In genomic region chr19:25434795-25435194, GRCm38 (mm10) we compare ENCODE assay signal across 23 mouse cellular contexts.
DNase-seq lines count a peak whose midpoint lies in the region; ATAC-seq and TF ChIP-seq lines count a peak whose summit lies in the region.
"Had no signal": no experiment of that assay in that cellular context is flagged by ENCODE, and none has a peak within 500 bp of the region (broad histone marks: within the 10 kb centered on the region; RNA-seq: fewer than 3 reads in every experiment).

No protein-coding gene starts in this region.

- TF ChIP-seq CTCF in gastrocnemius, adult 2 months (IDR thresholded peaks at IDR 0.05): no peak
- TF ChIP-seq CTCF in stomach, postnatal 0 days (IDR thresholded peaks at IDR 0.05; ENCODE audit: low read depth): no peak

- no peak overlapping the region for H3K4me2 ChIP-seq in heart, embryonic 13.5 days
- no peak overlapping the region for H3K4me2 ChIP-seq in stomach, embryonic 15.5 days
- H3K4me2 ChIP-seq in stomach, postnatal 0 days (replicated peaks; ENCODE audit: low read depth): no peak overlapping the region
- H3K4me2 ChIP-seq in stomach, embryonic 16.5 days (ENCODE audit: low read depth, low read length): no peak overlapping the region
- H3K4me2 ChIP-seq: forebrain, embryonic 13.5 days; hindbrain, embryonic 12.5 days; liver, embryonic 12.5 days; midbrain, embryonic 15.5 days; neural tube, embryonic 12.5 days had no signal

- no peak overlapping the region for H3K9ac ChIP-seq in heart, embryonic 13.5 days
- H3K9ac ChIP-seq in stomach, embryonic 15.5 days: no peak overlapping the region
- no peak overlapping the region for H3K9ac ChIP-seq in stomach, postnatal 0 days (ENCODE audit: low read length)
- no peak overlapping the region for H3K9ac ChIP-seq in stomach, embryonic 16.5 days (ENCODE audit: low read length)
- H3K9ac ChIP-seq: forebrain, embryonic 13.5 days; hindbrain, embryonic 12.5 days; liver, embryonic 12.5 days; midbrain, embryonic 15.5 days; neural tube, embryonic 12.5 days had no signal

- TF ChIP-seq EP300 in stomach, postnatal 0 days (optimal IDR thresholded peaks at IDR 0.05): no peak

- peaks cover 17% of the 10 kb centered on the region for H3K4me1 ChIP-seq in heart, embryonic 13.5 days
- 0 out of 2 replicates have a peak, but pooled peaks cover 4% of the 10 kb centered on the region for H3K4me1 ChIP-seq in stomach, embryonic 15.5 days
- no peaks in the 10 kb centered on the region for H3K4me1 ChIP-seq in stomach, postnatal 0 days (replicated peaks; ENCODE audit: control insufficient read depth, insufficient read depth)
- peaks cover 6% of the 10 kb centered on the region; the same call in 1 of the 2 replicates for H3K4me1 ChIP-seq in stomach, embryonic 16.5 days (ENCODE audit: control insufficient read depth, insufficient read depth, low read length)
- H3K4me1 ChIP-seq: forebrain, embryonic 13.5 days; midbrain, embryonic 15.5 days had no signal

- DNase-seq in gastrocnemius, adult 2 months: no peak
- DNase-seq in gastrocnemius, postnatal 36 days: no peak
- no peak for DNase-seq in heart, adult 8-10 months (ENCODE audit: low spot score)
- no peak for DNase-seq in stomach, postnatal 0 days (ENCODE audit: low spot score)
- DNase-seq in thymus, postnatal 25 days: no peak
- DNase-seq: adrenal gland, adult 8-10 months; cerebellum, adult 2 months; kidney, postnatal 10 days; lung, adult 18-20 months; lung, postnatal 36 days; right cerebral cortex, postnatal 14 days; spleen, adult 18-20 months; thymus, postnatal 36 days had no signal

- H3K36me3 ChIP-seq in heart, embryonic 13.5 days: peaks cover 67% of the 10 kb centered on the region
- peaks cover 13% of the 10 kb centered on the region for H3K36me3 ChIP-seq in stomach, embryonic 15.5 days
- H3K36me3 ChIP-seq in stomach, postnatal 0 days (ENCODE audit: control insufficient read depth, insufficient read depth, low read length): peaks cover 23% of the 10 kb centered on the region
- peaks cover 18% of the 10 kb centered on the region for H3K36me3 ChIP-seq in stomach, embryonic 16.5 days (ENCODE audit: control insufficient read depth, insufficient read depth, low read length)
- H3K36me3 ChIP-seq: midbrain, embryonic 15.5 days had no signal

- no peaks in the 10 kb centered on the region for H3K27me3 ChIP-seq in heart, embryonic 13.5 days (replicated peaks)
- no peaks in the 10 kb centered on the region for H3K27me3 ChIP-seq in stomach, embryonic 15.5 days (replicated peaks)
- no peaks in the 10 kb centered on the region for H3K27me3 ChIP-seq in stomach, postnatal 0 days (ENCODE audit: control insufficient read depth, insufficient read depth, low read length)
- no peaks in the 10 kb centered on the region for H3K27me3 ChIP-seq in stomach, embryonic 16.5 days (ENCODE audit: control insufficient read depth, insufficient read depth, low read length)
- H3K27me3 ChIP-seq: forebrain, embryonic 13.5 days; hindbrain, embryonic 12.5 days; midbrain, embryonic 15.5 days; neural tube, embryonic 12.5 days had no signal

- H3K27ac ChIP-seq in gastrocnemius, adult 2 months: peak overlapping the region; percentile 56
- H3K27ac ChIP-seq in heart, embryonic 13.5 days (replicated peaks): peak overlapping the region; percentile 37
- H3K27ac ChIP-seq in stomach, embryonic 15.5 days: peak overlapping the region; percentile 21; the same call in 1 of the 2 replicates
- no peak overlapping the region for H3K27ac ChIP-seq in stomach, postnatal 0 days (replicated peaks)
- peak overlapping the region; percentile 6; the same call in 1 of the 2 replicates for H3K27ac ChIP-seq in stomach, embryonic 16.5 days (ENCODE audit: low read length)
- H3K27ac ChIP-seq: forebrain, embryonic 13.5 days; hindbrain, embryonic 12.5 days; liver, embryonic 12.5 days; midbrain, embryonic 15.5 days; neural tube, embryonic 12.5 days had no signal

- H3K4me3 ChIP-seq in gastrocnemius, adult 2 months: no peak overlapping the region
- no peak overlapping the region for H3K4me3 ChIP-seq in heart, embryonic 13.5 days
- H3K4me3 ChIP-seq in stomach, embryonic 15.5 days (replicated peaks): no peak overlapping the region
- no peak overlapping the region for H3K4me3 ChIP-seq in stomach, postnatal 0 days (ENCODE audit: low read depth, low read length)
- no peak overlapping the region for H3K4me3 ChIP-seq in stomach, embryonic 16.5 days (replicated peaks; ENCODE audit: low read length)
- H3K4me3 ChIP-seq: forebrain, embryonic 13.5 days; hindbrain, embryonic 12.5 days; liver, embryonic 12.5 days; midbrain, embryonic 15.5 days; neural tube, embryonic 12.5 days had no signal

- WGBS in heart, embryonic 13.5 days: 62% methylated on average over 6 of the region's 6 CpGs
- 58% methylated on average over 6 of the region's 6 CpGs for WGBS in stomach, embryonic 15.5 days
- 56% methylated on average over 6 of the region's 6 CpGs for WGBS in stomach, postnatal 0 days
- WGBS in stomach, embryonic 16.5 days: 53% methylated on average over 6 of the region's 6 CpGs

- intact Hi-C loops in gastrocnemius, adult 2 months (cut with DNase I): no loop called here
- intact Hi-C loops in gastrocnemius, postnatal 36 days (cut with DNase I): no loop called here

- H3K9me3 ChIP-seq in heart, embryonic 13.5 days: no peaks in the 10 kb centered on the region
- no peaks in the 10 kb centered on the region for H3K9me3 ChIP-seq in stomach, embryonic 15.5 days
- no peaks in the 10 kb centered on the region for H3K9me3 ChIP-seq in stomach, postnatal 0 days (ENCODE audit: control insufficient read depth, low read length)
- no peaks in the 10 kb centered on the region for H3K9me3 ChIP-seq in stomach, embryonic 16.5 days (replicated peaks; ENCODE audit: control insufficient read depth, low read length)
- H3K9me3 ChIP-seq: forebrain, embryonic 13.5 days; hindbrain, embryonic 12.5 days; liver, embryonic 12.5 days; midbrain, embryonic 15.5 days; neural tube, embryonic 12.5 days had no signal

- no peak for ATAC-seq in heart, embryonic 13.5 days (ENCODE audit: extremely low read depth, insufficient number of reproducible peaks, low FRiP score, low TSS enrichment)
- ATAC-seq in stomach, embryonic 15.5 days (ENCODE audit: insufficient read depth, low FRiP score, low read depth): no peak
- ATAC-seq in stomach, postnatal 0 days (ENCODE audit: low FRiP score, low TSS enrichment): no peak
- ATAC-seq in stomach, embryonic 16.5 days (ENCODE audit: insufficient read depth, low FRiP score): no peak
- ATAC-seq: activated CD4-positive, CD25-positive, alpha-beta regulatory T cell, adult 4 months; forebrain, embryonic 13.5 days; intestine, postnatal 0 days; liver, embryonic 12.5 days; midbrain, embryonic 15.5 days had no signal
